Mouse (Mus musculus): Measurements from ENCODE around the gene Zc3h18.

The Zc3h18 gene

GRCm38 (mm10) chr8:122463651-122464640 is 87.5 kb downstream of the Zc3h18 start:
- DNase-seq (ENCODE audit: low spot score in 2 of 2) = no peak

GRCm38 (mm10) chr8:122464985-122465384 is 88.6 kb downstream of the Zc3h18 start:
- DNase-seq (ENCODE audit: low spot score in 2 of 2) = no peak
